Mouse (Mus musculus) heart, postnatal 4 days (tissue): ENCODE results near the gene Amdhd2. TPM values are rescaled to one million over a fixed set of nuclear protein-coding genes. Genes with fewer than 3 reads are reported as not detected.
"Not testable (repeated sequence)": the region's sequence is repeated elsewhere in the genome, so short reads cannot be mapped to it uniquely, and the experiment has no call there.

Experiments used
- DNase-seq: peaks from one replicate; pipeline ENCODE4 v3.0.0; 2021
- total RNA-seq, 2 experiments: library from RNA; stranded (reverse); gene quantifications; 2 replicates each; pipeline ENCODE4 v1.2.3; 2021

Gene Amdhd2
- total RNA-seq, 2 experiments from 2014 or later: 19.5 to 19.6 TPM

DNA sequence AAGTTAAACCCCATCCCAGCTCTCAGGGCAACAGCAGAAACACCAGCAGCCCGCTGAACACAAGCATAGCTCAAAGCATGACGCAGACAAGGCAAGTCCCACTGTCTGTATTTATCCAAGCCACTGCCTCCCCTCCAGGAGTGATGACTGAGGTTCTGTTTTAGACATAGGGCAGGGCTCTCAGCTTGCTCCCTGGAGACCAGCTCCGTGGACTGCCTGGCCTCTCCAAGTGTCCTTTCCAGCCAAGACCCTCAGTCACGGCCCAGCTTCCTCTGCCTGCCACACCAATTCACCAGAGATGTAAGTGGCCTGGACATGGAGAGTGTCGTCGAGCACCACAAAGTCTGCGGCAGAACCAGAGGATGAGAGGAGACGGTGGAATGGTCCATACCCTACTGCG lies 7.8 kb downstream of the Amdhd2 start:
- no peak for DNase-seq

DNA sequence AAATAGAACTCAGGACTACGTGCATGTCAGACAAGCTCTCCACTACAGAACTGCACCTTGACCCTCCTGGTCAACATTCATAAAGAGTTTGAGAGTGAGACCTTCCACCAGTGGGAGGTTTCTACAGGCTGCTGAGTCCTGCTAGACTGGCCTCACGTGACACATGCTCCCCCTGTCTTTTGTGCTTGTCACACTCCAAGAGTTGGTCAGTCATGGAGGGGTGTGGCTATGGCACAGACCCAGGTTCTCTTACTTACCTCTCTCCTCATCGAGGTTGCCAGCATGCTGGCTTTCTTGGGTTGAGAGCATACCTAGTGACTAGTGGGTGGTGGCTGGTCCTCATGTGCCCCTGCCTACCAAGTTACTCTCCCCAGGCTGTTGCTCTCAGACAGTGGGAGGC lies 9.1 kb downstream of the Amdhd2 start:
- no peak for DNase-seq

GRCm38 (mm10) chr17:24151890-24152563 lies 11.5 kb downstream of the Amdhd2 start:
- DNase-seq: peak; percentile 84

DNA sequence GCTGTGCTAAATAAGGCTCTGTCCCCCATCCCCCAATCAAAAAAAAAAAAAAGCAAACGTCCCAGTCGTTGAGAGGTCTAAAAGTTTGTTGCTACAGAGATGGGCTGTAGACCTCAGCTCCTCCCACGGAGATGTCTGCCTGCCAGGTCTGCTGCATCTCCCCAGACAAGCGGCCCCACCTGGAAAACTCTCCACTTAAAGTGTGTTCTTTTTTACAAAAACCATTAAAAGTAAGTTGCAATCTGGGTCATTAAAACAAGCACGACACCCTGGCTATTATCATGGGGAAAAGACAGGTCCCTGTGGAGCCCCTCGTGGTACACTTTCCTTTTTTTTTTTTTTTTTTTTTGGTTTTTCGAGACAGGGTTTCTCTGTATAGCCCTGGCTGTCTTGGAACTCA lies 12.2 kb downstream of the Amdhd2 start:
- DNase-seq: no peak

- DNase-seq: no peak
Observed at GRCm38 (mm10) chr17:24150824-24151223, 12.7 kb downstream of the Amdhd2 start, which contains the start of gene Pdpk1. Pdpk1 (minus strand) TSS chr17:24150924.

DNA sequence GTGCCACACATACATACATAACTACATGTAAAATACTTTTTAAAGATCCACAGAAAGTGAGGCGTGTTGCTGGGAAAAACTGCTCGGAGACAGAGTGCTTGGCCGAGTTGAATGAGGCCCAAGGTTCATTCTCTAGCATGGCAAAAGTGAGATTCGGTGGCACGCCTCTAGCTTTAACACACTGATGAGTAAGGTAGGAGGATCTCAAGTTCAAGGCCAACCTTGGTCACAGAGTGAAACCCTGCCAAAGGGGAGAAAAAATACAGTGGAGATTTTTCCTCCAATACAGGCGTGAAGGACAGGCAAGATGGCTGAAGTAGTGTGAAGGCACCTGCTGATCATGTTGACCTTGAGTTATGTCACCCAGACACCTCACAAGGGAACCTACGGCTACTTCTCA lies 14.1 kb downstream of the Amdhd2 start:
- no peak for DNase-seq

DNA sequence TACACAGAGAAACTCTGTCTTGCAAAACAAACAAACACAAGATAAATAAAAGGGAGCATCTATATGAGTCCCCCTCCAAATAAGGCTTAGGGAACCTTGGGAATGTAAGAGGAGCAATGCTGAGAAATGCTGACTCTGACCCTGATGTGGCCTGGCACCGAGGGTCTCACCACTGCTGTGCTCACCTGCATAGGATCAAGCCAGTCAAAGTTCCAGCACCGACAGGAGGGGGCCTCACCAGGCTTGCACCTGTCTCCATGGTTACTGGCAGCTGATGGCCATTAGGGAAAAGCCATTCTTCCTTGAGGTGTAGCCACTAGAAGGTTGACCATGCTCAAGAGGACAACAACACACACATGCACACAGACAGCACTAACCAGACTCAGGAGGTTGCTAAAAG lies 20.7 kb downstream of the Amdhd2 start:
- no peak for DNase-seq

GRCm38 (mm10) chr17:24141425-24141920 lies 22.1 kb downstream of the Amdhd2 start:
- peak; percentile 98 for DNase-seq

DNA sequence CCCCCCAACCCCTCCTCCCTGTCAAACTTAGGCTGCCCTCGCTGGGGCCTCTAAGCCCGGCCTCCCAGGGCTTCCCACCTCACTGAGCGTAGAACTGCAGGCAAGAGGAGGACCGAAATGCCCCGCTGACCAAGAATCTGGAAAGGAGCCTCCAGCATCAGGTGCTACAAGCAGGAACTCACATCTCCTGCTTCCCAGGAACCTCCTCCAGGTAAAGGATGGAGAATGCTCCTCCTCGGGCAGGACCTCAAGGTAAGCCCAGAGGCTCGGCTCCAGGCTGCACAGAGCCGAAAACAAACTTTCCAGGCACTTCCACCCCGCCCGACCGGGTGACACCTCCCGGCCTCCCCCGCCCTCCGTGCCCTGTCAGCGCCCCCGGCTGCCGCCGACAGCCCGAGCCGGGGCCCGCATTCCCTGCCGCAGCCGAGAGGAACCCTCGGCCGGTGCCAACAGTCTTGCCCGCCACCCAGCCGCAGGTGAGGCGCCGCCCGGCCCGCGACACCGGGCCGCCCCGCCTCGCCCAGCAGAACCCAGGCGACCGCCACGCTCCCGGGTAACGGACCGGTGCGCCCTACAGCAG lies 22.6 kb downstream of the Amdhd2 start:
- peak; percentile 65 for DNase-seq

- DNase-seq: no peak
Observed at GRCm38 (mm10) chr17:24139968-24140367, 23.6 kb downstream of the Amdhd2 start.

DNA sequence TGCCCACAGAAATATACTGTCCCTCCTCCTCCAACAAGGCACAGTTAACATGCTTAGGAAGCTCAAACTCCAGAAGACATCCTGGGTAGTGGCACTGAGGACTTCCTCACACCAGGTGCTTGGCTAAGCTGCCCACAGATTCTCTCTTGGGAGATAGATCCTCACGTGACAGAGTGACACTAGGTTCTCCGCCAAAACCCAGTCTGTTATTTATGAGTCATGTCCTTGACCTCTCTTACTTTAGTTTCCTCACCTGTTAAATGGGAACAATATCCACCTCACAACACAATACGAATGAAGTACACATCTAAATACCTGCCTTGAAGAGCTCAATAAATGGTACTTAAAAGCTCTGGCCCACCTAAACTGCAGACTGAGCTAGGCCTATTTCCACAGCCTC lies 24.3 kb downstream of the Amdhd2 start:
- no peak for DNase-seq

GRCm38 (mm10) chr17:24137226-24137880 lies 26.2 kb downstream of the Amdhd2 start:
- DNase-seq: no peak

- DNase-seq: no peak
Observed at GRCm38 (mm10) chr17:24134062-24134461, 29.5 kb downstream of the Amdhd2 start.

- not testable (repeated sequence) for DNase-seq
Observed at GRCm38 (mm10) chr17:24132919-24133318, 30.6 kb downstream of the Amdhd2 start.

GRCm38 (mm10) chr17:24131570-24131969 lies 32.0 kb downstream of the Amdhd2 start:
- no peak for DNase-seq

DNA sequence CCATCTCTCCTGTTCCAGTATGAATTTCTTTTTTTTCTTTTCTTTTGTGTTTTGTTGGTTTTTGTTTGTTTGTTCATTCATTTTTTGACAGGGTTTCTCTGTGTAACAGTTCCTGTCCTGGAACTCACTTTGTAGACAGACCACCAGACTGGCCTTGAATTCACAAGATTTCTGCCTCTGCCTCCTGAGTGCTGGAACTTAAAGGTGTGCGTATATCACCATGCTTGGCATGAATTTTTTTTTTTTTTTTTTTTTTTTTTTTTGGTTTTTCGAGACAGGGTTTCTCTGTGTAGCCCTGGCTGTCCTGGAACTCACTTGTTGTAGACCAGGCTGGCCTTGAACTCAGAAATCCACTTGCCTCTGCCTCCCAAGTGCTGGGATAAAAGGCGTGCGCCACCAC lies 34.3 kb downstream of the Amdhd2 start:
- DNase-seq: not testable (repeated sequence)

GRCm38 (mm10) chr17:24127592-24127991 lies 36.0 kb downstream of the Amdhd2 start:
- DNase-seq: no peak

DNA sequence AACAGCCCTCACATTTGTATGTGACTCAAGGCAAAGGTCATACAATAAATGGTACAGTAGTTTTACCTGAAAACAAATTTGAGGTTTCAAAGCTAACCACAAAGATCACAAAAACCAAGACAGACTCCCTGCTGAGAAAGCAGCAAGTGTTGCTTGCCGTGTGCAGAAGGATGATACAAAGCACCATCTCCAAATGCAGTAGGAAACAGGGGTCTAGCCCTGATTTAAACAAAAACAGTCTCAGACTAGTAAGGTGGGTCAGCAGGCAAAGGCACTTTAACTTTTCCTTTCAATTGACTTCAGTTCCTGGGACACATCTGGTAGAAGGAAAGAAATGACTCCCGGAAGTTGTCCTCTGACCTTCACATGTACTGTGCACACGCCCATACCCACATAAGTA lies 36.8 kb downstream of the Amdhd2 start:
- no peak for DNase-seq

DNA sequence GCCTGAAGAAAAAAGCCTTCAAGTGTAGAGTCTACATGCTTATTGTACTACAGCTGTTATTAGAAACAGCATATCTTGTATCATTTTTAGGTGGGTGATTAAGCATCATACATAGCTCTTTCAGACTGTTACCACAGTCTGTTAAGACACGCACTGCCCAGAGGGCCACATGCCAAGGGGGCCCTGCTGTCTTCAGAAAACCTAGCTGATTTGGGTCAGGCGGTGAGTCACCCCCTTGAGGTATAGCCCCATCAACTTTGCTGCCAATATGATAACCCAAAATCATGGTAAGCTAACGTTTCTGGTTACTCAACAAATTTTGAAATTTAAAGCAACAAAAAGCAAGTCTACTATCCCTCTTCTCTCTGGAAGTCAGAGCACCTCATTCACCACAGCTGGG lies 44.1 kb downstream of the Amdhd2 start:
- DNase-seq: no peak

DNA sequence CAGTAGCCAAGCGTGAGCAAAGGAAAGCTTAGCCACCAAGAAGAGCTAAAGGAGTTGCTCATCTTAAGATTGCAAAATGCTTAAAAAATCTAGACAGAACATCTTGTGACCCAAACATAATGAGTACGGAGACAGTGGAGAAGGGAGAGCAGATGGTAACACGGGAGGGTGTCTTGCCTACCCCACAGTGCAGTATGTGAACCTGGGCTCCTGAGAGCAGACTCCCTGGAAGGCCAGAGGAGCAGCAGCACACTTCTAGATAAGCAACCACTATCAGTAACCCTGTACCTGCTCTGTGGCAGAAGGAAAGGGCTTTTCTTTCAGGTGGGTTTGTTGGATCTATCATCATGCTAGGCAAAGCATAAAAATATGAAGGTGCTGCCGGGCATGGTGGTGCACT lies 50.5 kb downstream of the Amdhd2 start:
- DNase-seq: no peak

DNA sequence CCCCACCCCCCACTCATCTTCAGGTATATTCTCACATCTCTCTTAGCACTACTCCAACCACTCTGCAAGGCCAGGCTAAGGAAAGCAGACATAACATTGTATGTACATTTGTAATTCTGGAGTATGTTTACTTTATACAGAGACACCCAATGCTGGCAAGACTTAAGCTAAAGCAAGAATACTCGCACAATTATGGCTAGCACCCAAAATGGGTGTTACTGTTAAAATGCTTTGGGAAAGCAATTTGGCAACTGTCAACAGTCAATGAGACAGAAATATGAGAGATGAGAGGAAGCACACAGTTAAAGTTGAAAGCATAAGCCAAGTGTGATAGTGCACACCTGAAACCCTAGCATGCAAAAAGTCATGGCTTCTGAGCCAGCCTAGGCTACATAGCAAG lies 52.3 kb downstream of the Amdhd2 start:
- no peak for DNase-seq

- DNase-seq: peak; percentile 59
Observed at GRCm38 (mm10) chr17:24108896-24109295, 54.7 kb downstream of the Amdhd2 start.
